Comparison of ENCODE assay signal across 8 mouse cellular contexts in genomic region chr11:97994539-97995100, GRCm38 (mm10). TPM values are rescaled to one million over a fixed set of nuclear protein-coding genes. Genes with fewer than 3 reads are reported as not detected.
DNase-seq lines count a peak whose midpoint lies in the region; ATAC-seq lines count a peak whose summit lies in the region.

No protein-coding gene starts in this region.

- no peaks in the 10 kb centered on the region for H3K9me3 ChIP-seq in forebrain, embryonic 13.5 days (replicated peaks)
- no peaks in the 10 kb centered on the region for H3K9me3 ChIP-seq in limb, embryonic 13.5 days
- H3K9me3 ChIP-seq in midbrain, embryonic 14.5 days (ENCODE audit: control insufficient read depth, low read length), result no peaks in the 10 kb centered on the region

- ATAC-seq in frontal cortex, adult (ENCODE audit: low TSS enrichment), result peak; percentile 41; the same call in 1 of the 2 replicates
- ATAC-seq in forebrain, embryonic 13.5 days, result peak; percentile 75
- ATAC-seq in hematopoietic stem cell, adult 5-6 weeks (replicated peaks in 1 of 2; ENCODE audit: insufficient read depth in 1 of 2, low FRiP score in 2 of 2, low TSS enrichment in 1 of 2, low read depth in 1 of 2, poor library complexity in 2 of 2, severe bottlenecking in 2 of 2), result peak; percentile 77 to 78
- ATAC-seq in limb, embryonic 13.5 days (ENCODE audit: low FRiP score, low read depth), result no peak
- 0 out of 2 replicates have a peak, but pooled peaks have one; percentile 24 for ATAC-seq in midbrain, embryonic 14.5 days (ENCODE audit: low FRiP score, low TSS enrichment)

- peak overlapping the region; percentile 72 for H3K4me2 ChIP-seq in forebrain, embryonic 13.5 days
- H3K4me2 ChIP-seq in limb, embryonic 13.5 days (replicated peaks), result peak overlapping the region; percentile 92
- H3K4me2 ChIP-seq in midbrain, embryonic 14.5 days (ENCODE audit: low read length), result peak overlapping the region; percentile 69

- 5% methylated on average over 13 of the region's 13 CpGs for WGBS in forebrain, embryonic 13.5 days
- WGBS in limb, embryonic 13.5 days, result 7% methylated on average over 13 of the region's 13 CpGs
- 7% methylated on average over 13 of the region's 13 CpGs for WGBS in midbrain, embryonic 14.5 days

- peak overlapping the region; percentile 66; the same call in 1 of the 2 replicates for H3K9ac ChIP-seq in forebrain, embryonic 13.5 days
- H3K9ac ChIP-seq in limb, embryonic 13.5 days, result no peak overlapping the region
- H3K9ac ChIP-seq in midbrain, embryonic 14.5 days (replicated peaks; ENCODE audit: low read length), result peak overlapping the region; percentile 39; the same call in 1 of the 2 replicates

- H3K4me3 ChIP-seq in forebrain, embryonic 13.5 days, result peak overlapping the region; percentile 47
- H3K4me3 ChIP-seq in limb, embryonic 13.5 days, result peak overlapping the region; percentile 54
- peak overlapping the region; percentile 38 for H3K4me3 ChIP-seq in midbrain, embryonic 14.5 days (replicated peaks; ENCODE audit: low read depth, low read length)

- no peak for DNase-seq in frontal cortex, postnatal 25 days (ENCODE audit: low spot score in 2 of 2)
- DNase-seq in c-Kit-positive CD71-positive TER-119-negative erythroid progenitor cells, embryonic 14.5 days (ENCODE audit: low read depth), result peak; percentile 80
- peak; percentile 73 for DNase-seq in midbrain, embryonic 14.5 days
- peak; percentile 93 for DNase-seq in splenic B cell, adult 2 months (ENCODE audit: low read depth, low spot score)

- H3K36me3 ChIP-seq in forebrain, embryonic 13.5 days (ENCODE audit: poor library complexity, severe bottlenecking), result no peaks in the 10 kb centered on the region
- H3K36me3 ChIP-seq in limb, embryonic 13.5 days, result no peaks in the 10 kb centered on the region
- no peaks in the 10 kb centered on the region for H3K36me3 ChIP-seq in midbrain, embryonic 14.5 days (ENCODE audit: control insufficient read depth, insufficient read depth, low read length)
- H3K36me3 ChIP-seq in splenic B cell, adult 2 months (ENCODE audit: control insufficient read depth, insufficient read depth, low read length, poor library complexity, severe bottlenecking), result peaks cover 4% of the 10 kb centered on the region

- H3K4me1 ChIP-seq in forebrain, embryonic 13.5 days, result peaks cover 28% of the 10 kb centered on the region
- H3K4me1 ChIP-seq in limb, embryonic 13.5 days, result peaks cover 26% of the 10 kb centered on the region
- H3K4me1 ChIP-seq in midbrain, embryonic 14.5 days (ENCODE audit: control insufficient read depth, insufficient read depth, low read length), result peaks cover 9% of the 10 kb centered on the region

- H3K27ac ChIP-seq in forebrain, embryonic 13.5 days, result no peak overlapping the region
- H3K27ac ChIP-seq in limb, embryonic 13.5 days, result no peak overlapping the region
- H3K27ac ChIP-seq in midbrain, embryonic 14.5 days (replicated peaks; ENCODE audit: low read depth, low read length), result no peak overlapping the region

- peaks cover 13% of the 10 kb centered on the region for H3K27me3 ChIP-seq in forebrain, embryonic 13.5 days
- 0 out of 2 replicates have a peak, but pooled peaks cover 11% of the 10 kb centered on the region for H3K27me3 ChIP-seq in limb, embryonic 13.5 days
- H3K27me3 ChIP-seq in midbrain, embryonic 14.5 days (ENCODE audit: control insufficient read depth, insufficient read depth, low read length), result no peaks in the 10 kb centered on the region
- H3K27me3 ChIP-seq in splenic B cell, adult 2 months (ENCODE audit: control insufficient read depth, insufficient read depth, low read length, poor library complexity, severe bottlenecking), result no peaks in the 10 kb centered on the region

RNA-seq across cellular contexts. Expression of gene Arl5c, which starts 1.4 kb away (rescaled TPM):
- 8.4 and 11.0 TPM in 2 replicates for polyA plus RNA-seq in forebrain, embryonic 13.5 days (2015; fragmentation: Nextera tagmentation; extraction: Ambion mirVana)
- 1.3 and 3.2 TPM in 2 replicates for total RNA-seq in hematopoietic stem cell, adult 5-6 weeks (2017)
- 7.0 and 8.8 TPM in 2 replicates for polyA plus RNA-seq in limb, embryonic 13.5 days (2015; fragmentation: Nextera tagmentation; extraction: Ambion mirVana)
- 7.1 and 12.1 TPM in 2 replicates for polyA plus RNA-seq in midbrain, embryonic 14.5 days (2014; fragmentation: Nextera tagmentation; extraction: Ambion mirVana)

RNA-seq across cellular contexts. Expression of gene Plxdc1, which starts 8.4 kb away (rescaled TPM):
- polyA plus RNA-seq in forebrain, embryonic 13.5 days (2015; fragmentation: Nextera tagmentation; extraction: Ambion mirVana), result 0.14 and 0.34 TPM in 2 replicates
- total RNA-seq in hematopoietic stem cell, adult 5-6 weeks (2017), result 0.56 and 5.5 TPM in 2 replicates
- 0.33 and 0.50 TPM in 2 replicates for polyA plus RNA-seq in limb, embryonic 13.5 days (2015; fragmentation: Nextera tagmentation; extraction: Ambion mirVana)
- polyA plus RNA-seq in midbrain, embryonic 14.5 days (2014; fragmentation: Nextera tagmentation; extraction: Ambion mirVana), result 0.96 and 1.2 TPM in 2 replicates

RNA-seq across cellular contexts. Expression of gene Cacnb1, which starts 28.2 kb away (rescaled TPM):
- 25.9 and 29.9 TPM in 2 replicates for polyA plus RNA-seq in forebrain, embryonic 13.5 days (2015; fragmentation: Nextera tagmentation; extraction: Ambion mirVana)
- total RNA-seq in hematopoietic stem cell, adult 5-6 weeks (2017), result 2.9 and 6.9 TPM in 2 replicates
- polyA plus RNA-seq in limb, embryonic 13.5 days (2015; fragmentation: Nextera tagmentation; extraction: Ambion mirVana), result 20.0 and 20.7 TPM in 2 replicates
- 40.6 and 61.2 TPM in 2 replicates for polyA plus RNA-seq in midbrain, embryonic 14.5 days (2014; fragmentation: Nextera tagmentation; extraction: Ambion mirVana)

RNA-seq across cellular contexts. Expression of gene Rpl19, which starts 31.9 kb away (rescaled TPM):
- 801 and 821 TPM in 2 replicates for polyA plus RNA-seq in forebrain, embryonic 13.5 days (2015; fragmentation: Nextera tagmentation; extraction: Ambion mirVana)
- 1,707 and 1,745 TPM in 2 replicates for total RNA-seq in hematopoietic stem cell, adult 5-6 weeks (2017)
- polyA plus RNA-seq in limb, embryonic 13.5 days (2015; fragmentation: Nextera tagmentation; extraction: Ambion mirVana), result 1,012 and 1,039 TPM in 2 replicates
- 685 and 710 TPM in 2 replicates for polyA plus RNA-seq in midbrain, embryonic 14.5 days (2014; fragmentation: Nextera tagmentation; extraction: Ambion mirVana)

RNA-seq across cellular contexts. Expression of gene Stac2, which starts 58.6 kb away (rescaled TPM):
- polyA plus RNA-seq in forebrain, embryonic 13.5 days (2015; fragmentation: Nextera tagmentation; extraction: Ambion mirVana), result 1.2 and 1.6 TPM in 2 replicates
- not detected in 2 replicates for total RNA-seq in hematopoietic stem cell, adult 5-6 weeks (2017)
- 0.74 and 1.1 TPM in 2 replicates for polyA plus RNA-seq in limb, embryonic 13.5 days (2015; fragmentation: Nextera tagmentation; extraction: Ambion mirVana)
- polyA plus RNA-seq in midbrain, embryonic 14.5 days (2014; fragmentation: Nextera tagmentation; extraction: Ambion mirVana), result 2.9 and 4.1 TPM in 2 replicates

Comparison
In these comparisons a context has a peak if more than half of its experiments do, and no peak if none do; other contexts are left out.
1. DNase-seq: peak in c-Kit-positive CD71-positive TER-119-negative erythroid progenitor cells, embryonic 14.5 days (single experiment), midbrain, embryonic 14.5 days (single experiment) and splenic B cell, adult 2 months (single experiment); none in frontal cortex, postnatal 25 days (0 of 2).
2. Peak in every context shown above with its lines, with median percentiles within 50 percentile points of each other: H3K4me2 ChIP-seq and H3K4me3 ChIP-seq.